In genomic region chr6:93600376-93600775, GRCm38 (mm10) we compare ENCODE assay signal across 22 mouse cellular contexts.
DNase-seq lines count a peak whose midpoint lies in the region; ATAC-seq lines count a peak whose summit lies in the region.
"Had no signal": no experiment of that assay in that cellular context is flagged by ENCODE, and none has a peak within 500 bp of the region (broad histone marks: within the 10 kb centered on the region; RNA-seq: fewer than 3 reads in every experiment).

No protein-coding gene starts in this region.

- no peak overlapping the region for H3K4me2 ChIP-seq in heart, embryonic 11.5 days
- H3K4me2 ChIP-seq: hindbrain, embryonic 15.5 days; intestine, embryonic 15.5 days; liver, embryonic 15.5 days had no signal

- H3K9ac ChIP-seq in heart, embryonic 11.5 days (ENCODE audit: low read depth, low read length): no peak overlapping the region
- H3K9ac ChIP-seq: hindbrain, embryonic 15.5 days; intestine, embryonic 15.5 days; liver, embryonic 15.5 days had no signal

- 79% methylated on average over 2 of the region's 2 CpGs for WGBS in heart, embryonic 11.5 days (ENCODE audit: insufficient replicate concordance)

- H3K36me3 ChIP-seq in heart, embryonic 11.5 days (ENCODE audit: control insufficient read depth, insufficient read depth, low read length): no peaks in the 10 kb centered on the region
- H3K36me3 ChIP-seq: embryonic facial prominence, embryonic 10.5 days; forebrain, embryonic 10.5 days; hindbrain, embryonic 15.5 days; intestine, embryonic 15.5 days; limb, embryonic 10.5 days; liver, embryonic 15.5 days had no signal

- ATAC-seq in heart, embryonic 11.5 days (replicated peaks; ENCODE audit: insufficient number of reproducible peaks, low FRiP score, low TSS enrichment): no peak
- ATAC-seq: CD4-positive, CD25-positive, alpha-beta regulatory T cell, adult 4 months; forebrain, embryonic 16.5 days; intestine, embryonic 15.5 days had no signal

- H3K27me3 ChIP-seq in heart, embryonic 11.5 days (ENCODE audit: control insufficient read depth, insufficient read depth, low read length): no peaks in the 10 kb centered on the region
- H3K27me3 ChIP-seq: hindbrain, embryonic 15.5 days; intestine, embryonic 15.5 days; liver, embryonic 15.5 days had no signal

- no peaks in the 10 kb centered on the region for H3K4me1 ChIP-seq in heart, embryonic 11.5 days (ENCODE audit: control insufficient read depth, insufficient read depth, low read length)
- H3K4me1 ChIP-seq: forebrain, embryonic 10.5 days; hindbrain, embryonic 15.5 days; intestine, embryonic 15.5 days; liver, embryonic 15.5 days had no signal

- no peak overlapping the region for H3K27ac ChIP-seq in heart, embryonic 11.5 days (ENCODE audit: low read depth, low read length)
- H3K27ac ChIP-seq: embryonic facial prominence, embryonic 10.5 days; forebrain, embryonic 10.5 days; heart, adult 2 months; hindbrain, embryonic 15.5 days; intestine, embryonic 15.5 days; limb, embryonic 10.5 days; liver, embryonic 15.5 days had no signal

- H3K4me3 ChIP-seq in heart, embryonic 11.5 days (ENCODE audit: low read depth, low read length): no peak overlapping the region
- H3K4me3 ChIP-seq: embryonic facial prominence, embryonic 10.5 days; forebrain, embryonic 10.5 days; heart, adult 2 months; hindbrain, embryonic 15.5 days; intestine, embryonic 15.5 days; limb, embryonic 10.5 days; liver, embryonic 15.5 days had no signal

- DNase-seq in adrenal gland, postnatal 10 days: peak; percentile 12
- DNase-seq in adrenal gland, postnatal 25 days: no peak
- DNase-seq in heart, adult 18-20 months: peak; percentile 7 to 60
- peak; percentile 30 for DNase-seq in fat pad, adult 2 months (ENCODE audit: extremely low read depth, low read depth, low spot score)
- DNase-seq in skeletal muscle tissue, adult 2 months (ENCODE audit: low read depth, low spot score): peak; percentile 45
- DNase-seq in yolk sac, embryonic 10.5 days (ENCODE audit: low spot score): no peak
- DNase-seq: cerebellum, adult 9-11 months; kidney, adult 9 months; kidney, postnatal 14 days; liver; lung, postnatal 4 days; midbrain, embryonic 14.5 days had no signal

- no peaks in the 10 kb centered on the region for H3K9me3 ChIP-seq in heart, embryonic 11.5 days (replicated peaks; ENCODE audit: control insufficient read depth, low read length)
- H3K9me3 ChIP-seq: embryonic facial prominence, embryonic 10.5 days; forebrain, embryonic 10.5 days; hindbrain, embryonic 15.5 days; intestine, embryonic 15.5 days; limb, embryonic 10.5 days; liver, embryonic 15.5 days had no signal

Comparison
In these comparisons a context has a peak if more than half of its experiments do, and no peak if none do; other contexts are left out.
1. DNase-seq: peak in adrenal gland, postnatal 10 days (single experiment), heart, adult 18-20 months (2 of 2), fat pad, adult 2 months (single experiment) and skeletal muscle tissue, adult 2 months (single experiment); none in adrenal gland, postnatal 25 days (single experiment) and yolk sac, embryonic 10.5 days (single experiment).